Mouse (Mus musculus) kidney, embryonic 15.5 days (tissue): ENCODE results near the gene Aqp3. TPM values are rescaled to one million over a fixed set of nuclear protein-coding genes. Genes with fewer than 3 reads are reported as not detected.
"Not testable (repeated sequence)": the region's sequence is repeated elsewhere in the genome, so short reads cannot be mapped to it uniquely, and the experiment has no call there.

Experiments
- ATAC-seq: fragments of 200-750 bp; cut with Nextera tagmentation; replicated peaks from 2 replicates; pipeline ENCODE4 v1.8.0; 2017; ENCODE audit warnings: moderate TSS enrichment; ENCODE audit not compliant: low FRiP score
- H3K27ac ChIP-seq: fragments of 300-500 bp; sonication (generic); 2 replicates; pipeline ENCODE4 v1.5.1; 2015; ENCODE audit warnings: mild to moderate bottlenecking, inconsistent platforms
- H3K27me3 ChIP-seq: fragments of 300-500 bp; sonication (generic); 2 replicates; pipeline ENCODE4 v1.6.1; 2015; ENCODE audit warnings: inconsistent platforms
- H3K36me3 ChIP-seq: fragments of 300-500 bp; sonication (generic); 2 replicates; pipeline ENCODE4 v1.6.1; 2015; ENCODE audit warnings: inconsistent platforms
- H3K4me1 ChIP-seq: fragments of 300-500 bp; sonication (generic); 2 replicates; pipeline ENCODE4 v1.6.1; 2015; ENCODE audit warnings: inconsistent platforms
- H3K4me2 ChIP-seq: fragments of 300-500 bp; sonication (generic); 2 replicates; pipeline ENCODE4 v1.6.1; 2015; ENCODE audit warnings: moderate library complexity, mild to moderate bottlenecking, inconsistent platforms
- H3K4me3 ChIP-seq: fragments of 300-500 bp; sonication (generic); replicated peaks from 2 replicates; pipeline ENCODE4 v1.5.1; 2015; ENCODE audit warnings: mild to moderate bottlenecking, inconsistent platforms
- H3K9ac ChIP-seq: fragments of 300-500 bp; sonication (generic); 2 replicates; pipeline ENCODE4 v1.6.1; 2015; ENCODE audit warnings: mild to moderate bottlenecking, inconsistent platforms
- H3K9me3 ChIP-seq: fragments of 300-500 bp; sonication (generic); replicated peaks from 2 replicates; pipeline ENCODE4 v1.6.1; 2016; ENCODE audit warnings: inconsistent platforms
- WGBS: fragments of 180-500 bp; shearing (Covaris S2); methylation state at CpG from one replicate; pipeline ENCODE4 v1.1.7; 2015; ENCODE audit warnings: mixed read lengths; 5-methylcytosine and 5-hydroxymethylcytosine counted together
- polyA plus RNA-seq: library from polyadenylated mRNA; unstranded; fragments of >200 nt; fragmentation: Nextera tagmentation; extraction: Ambion mirVana; gene quantifications from 2 replicates; pipeline ENCODE4 v1.2.1, GENCODE M21; 2015

Gene Aqp3
- polyA plus RNA-seq, 1 experiment from 2014 or later: 29.0 TPM

DNA sequence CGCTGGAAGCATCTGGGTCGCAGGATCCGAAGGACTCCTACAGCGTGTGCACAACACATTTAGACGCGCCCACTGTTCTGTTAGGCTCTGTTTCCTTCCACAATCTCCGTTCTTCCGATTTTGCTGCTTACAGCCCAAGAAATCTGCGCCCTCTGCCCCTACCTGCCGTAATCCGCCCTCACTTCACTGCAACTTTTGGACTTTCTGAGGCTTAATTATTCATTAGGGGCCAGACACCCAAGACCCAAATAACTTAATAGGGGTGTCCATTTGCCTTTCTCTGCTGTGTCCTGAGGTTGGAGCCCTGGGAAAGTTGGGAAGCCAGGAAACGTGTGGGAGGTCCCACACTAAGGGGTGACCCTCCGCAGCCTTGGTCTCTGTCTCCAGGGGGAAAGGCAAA lies 602 bp downstream of the Aqp3 start:
- H3K9me3 ChIP-seq: no peaks in the 10 kb centered on the region
- WGBS: 48% methylated on average over 13 of the region's 13 CpGs
- peaks cover 44% of the 10 kb centered on the region for H3K4me1 ChIP-seq
- 0 out of 2 replicates have a peak overlapping the region, but pooled peaks have one; percentile 34 for H3K27ac ChIP-seq
- H3K4me2 ChIP-seq: peak overlapping the region; percentile 92
- ATAC-seq: no peak
- peaks cover 23% of the 10 kb centered on the region for H3K27me3 ChIP-seq
- peak overlapping the region; percentile 18; the same call in 1 of the 2 replicates for H3K9ac ChIP-seq
- no peaks in the 10 kb centered on the region for H3K36me3 ChIP-seq
- peak overlapping the region; percentile 49 for H3K4me3 ChIP-seq

DNA sequence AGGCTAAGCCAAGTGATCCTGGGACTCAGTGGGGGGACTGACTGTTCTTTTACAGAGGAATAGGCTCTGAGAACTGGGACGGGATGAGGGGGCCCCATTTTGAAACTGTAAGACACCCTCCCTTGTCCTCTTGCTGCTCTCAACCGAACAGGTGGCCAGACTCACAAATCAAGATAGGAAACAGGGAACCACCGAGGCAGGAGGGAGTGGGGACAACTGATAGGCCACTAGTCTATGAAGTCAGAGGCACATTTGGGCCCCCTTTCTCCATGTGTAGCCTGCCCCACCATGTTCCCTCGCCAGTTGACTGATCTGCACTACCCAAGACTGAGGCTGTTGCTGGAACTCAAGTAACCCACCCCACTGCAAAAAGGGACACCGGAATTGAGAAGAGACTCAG lies 1.2 kb downstream of the Aqp3 start:
- ATAC-seq: no peak
- WGBS: 57% methylated on average over 5 of the region's 5 CpGs
- Histone ChIP-seq H3K27me3 (peaks cover 23% of the 10 kb centered on the region), H3K4me2 (peak overlapping the region; percentile 92), H3K9ac (no peak overlapping the region), H3K27ac (0 out of 2 replicates have a peak overlapping the region, but pooled peaks have one; percentile 34), H3K36me3 (no peaks in the 10 kb centered on the region), H3K4me3 (peak overlapping the region; percentile 49), H3K4me1 (peaks cover 48% of the 10 kb centered on the region), H3K9me3 (no peaks in the 10 kb centered on the region)

DNA sequence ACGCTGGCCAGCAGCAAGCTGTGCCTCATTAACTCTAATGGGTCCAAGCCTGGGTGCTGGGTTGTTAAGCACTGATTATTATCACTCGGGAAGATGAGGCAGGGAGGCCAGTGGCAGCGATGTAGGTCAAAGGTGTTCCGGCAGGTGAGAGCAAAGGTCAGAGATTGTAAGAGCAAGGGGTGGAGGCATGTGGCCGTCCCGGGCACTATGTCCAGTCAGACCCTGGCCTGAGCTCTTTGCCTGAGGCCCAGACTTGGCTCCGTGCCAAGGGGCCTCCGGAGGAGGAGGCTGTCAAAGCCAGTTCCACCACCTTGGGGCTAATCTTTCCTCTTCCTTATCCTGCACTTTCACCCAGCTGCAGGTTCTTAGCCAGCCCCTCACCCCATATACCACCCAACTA lies 1.8 kb downstream of the Aqp3 start:
- peak overlapping the region; percentile 34; the same call in 1 of the 2 replicates for H3K27ac ChIP-seq
- H3K4me2 ChIP-seq: peak overlapping the region; percentile 92
- H3K4me1 ChIP-seq: peaks cover 54% of the 10 kb centered on the region
- no peaks in the 10 kb centered on the region for H3K36me3 ChIP-seq
- H3K9me3 ChIP-seq: no peaks in the 10 kb centered on the region
- 0 out of 2 replicates have a peak, but pooled peaks have one; percentile 15 for ATAC-seq
- H3K4me3 ChIP-seq: peak overlapping the region; percentile 49
- 21% methylated on average over 8 of the region's 8 CpGs for WGBS
- no peak overlapping the region for H3K9ac ChIP-seq
- H3K27me3 ChIP-seq: peaks cover 23% of the 10 kb centered on the region

DNA sequence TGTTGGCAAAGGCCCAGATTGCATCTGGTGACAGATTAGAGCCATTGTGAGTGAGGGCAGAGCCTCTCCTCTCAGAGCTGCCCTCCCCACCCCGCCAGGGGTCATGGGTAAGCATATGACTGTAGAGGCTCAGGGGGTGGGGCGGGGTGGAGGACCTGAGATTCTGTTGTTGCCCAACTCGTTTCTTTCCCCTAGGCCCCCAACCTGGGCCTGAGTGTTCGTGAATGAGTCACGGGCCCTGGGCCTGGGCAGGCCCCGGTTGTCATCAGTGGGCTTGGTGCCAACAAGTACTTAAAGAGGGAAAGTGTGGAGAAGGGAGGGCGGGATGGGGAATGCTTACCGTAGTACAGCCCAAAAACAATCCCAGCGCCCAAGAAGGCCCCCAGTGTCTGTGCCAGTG lies 3.6 kb downstream of the Aqp3 start:
- Histone ChIP-seq H3K9me3 (no peaks in the 10 kb centered on the region), H3K27me3 (peaks cover 20% of the 10 kb centered on the region), H3K4me2 (no peak overlapping the region), H3K4me1 (peaks cover 70% of the 10 kb centered on the region), H3K36me3 (no peaks in the 10 kb centered on the region), H3K27ac (no peak overlapping the region), H3K9ac (no peak overlapping the region), H3K4me3 (no peak overlapping the region)
- no peak for ATAC-seq
- WGBS: 76% methylated on average over 9 of the region's 9 CpGs

DNA sequence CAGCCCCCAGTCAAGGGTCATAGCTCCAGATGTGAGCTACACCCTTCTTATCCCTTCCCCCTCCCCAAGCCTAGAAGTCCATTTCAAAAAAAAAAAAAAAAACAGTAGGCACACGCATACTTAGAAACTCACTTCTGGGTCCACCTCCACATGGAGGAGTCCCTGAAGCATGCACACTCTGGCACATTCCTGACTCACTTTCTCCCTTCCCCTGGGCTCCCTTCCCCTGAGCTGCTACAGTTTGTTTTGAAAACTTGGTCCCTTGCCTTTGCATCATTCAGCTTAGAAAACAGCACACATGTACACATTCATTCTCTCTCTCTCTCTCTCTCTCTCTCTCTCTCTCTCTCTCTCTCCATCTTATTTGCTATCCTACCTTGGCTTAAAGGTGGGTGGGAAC lies 5.0 kb downstream of the Aqp3 start:
- 39% methylated on average over 1 of the region's 1 CpGs for WGBS
- no peak for ATAC-seq
- H3K27me3 ChIP-seq: peaks cover 13% of the 10 kb centered on the region; the same call in 1 of the 2 replicates
- no peaks in the 10 kb centered on the region for H3K9me3 ChIP-seq
- H3K9ac ChIP-seq: no peak overlapping the region
- H3K36me3 ChIP-seq: no peaks in the 10 kb centered on the region
- H3K4me3 ChIP-seq: no peak overlapping the region
- no peak overlapping the region for H3K27ac ChIP-seq
- peaks cover 67% of the 10 kb centered on the region for H3K4me1 ChIP-seq
- no peak overlapping the region for H3K4me2 ChIP-seq

DNA sequence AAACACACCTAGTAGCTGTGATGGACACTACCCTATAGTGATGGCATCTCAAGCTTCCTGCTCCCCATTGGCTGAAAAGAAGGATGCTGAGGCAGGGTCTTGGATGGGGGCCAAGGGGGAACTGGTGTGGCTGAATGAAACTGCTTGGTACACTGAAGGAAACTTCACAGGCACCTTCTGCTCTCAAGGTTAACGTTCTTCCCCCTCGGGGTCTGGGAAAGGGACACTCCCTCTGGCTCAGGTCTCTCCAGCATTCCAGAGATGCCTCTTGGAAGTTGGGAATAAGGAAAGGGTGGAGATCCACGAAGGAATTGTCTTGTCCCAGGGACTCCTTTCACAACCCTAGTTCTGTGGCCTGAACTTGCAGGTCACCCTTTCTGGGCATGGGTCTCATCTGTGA lies 6.6 kb downstream of the Aqp3 start:
- no peak overlapping the region for H3K4me2 ChIP-seq
- H3K27me3 ChIP-seq: 0 out of 2 replicates have a peak, but pooled peaks cover 2% of the 10 kb centered on the region
- H3K36me3 ChIP-seq: no peaks in the 10 kb centered on the region
- 30% methylated on average over 3 of the region's 3 CpGs for WGBS
- H3K27ac ChIP-seq: no peak overlapping the region
- no peaks in the 10 kb centered on the region for H3K9me3 ChIP-seq
- H3K4me1 ChIP-seq: peaks cover 58% of the 10 kb centered on the region
- no peak for ATAC-seq
- no peak overlapping the region for H3K4me3 ChIP-seq
- no peak overlapping the region for H3K9ac ChIP-seq

DNA sequence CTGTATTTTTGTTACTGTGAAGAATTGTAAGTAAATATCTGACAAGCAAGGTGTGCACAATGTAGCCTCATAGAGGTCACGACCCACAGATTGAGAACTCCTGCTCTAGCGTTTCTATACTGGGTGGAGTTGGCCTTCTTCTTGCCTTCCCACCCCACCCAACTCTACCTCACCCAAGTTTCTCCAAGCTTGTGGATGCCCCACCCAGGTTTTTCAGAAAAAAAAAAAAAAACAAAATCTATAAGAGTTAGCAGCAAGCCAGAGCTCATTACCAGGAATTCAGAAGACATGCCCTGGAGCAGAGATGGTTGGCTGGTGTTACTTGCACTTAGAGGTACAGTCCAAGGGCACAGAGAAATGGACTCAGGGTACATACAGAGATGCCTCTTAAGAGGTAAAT lies 8.3 kb downstream of the Aqp3 start:
- H3K36me3 ChIP-seq: no peaks in the 10 kb centered on the region
- H3K9ac ChIP-seq: no peak overlapping the region
- H3K4me3 ChIP-seq: no peak overlapping the region
- 0 out of 2 replicates have a peak overlapping the region, but pooled peaks have one; percentile 37 for H3K27ac ChIP-seq
- H3K27me3 ChIP-seq: no peaks in the 10 kb centered on the region
- WGBS: 61% methylated on average over 2 of the region's 2 CpGs
- no peak for ATAC-seq
- peaks cover 49% of the 10 kb centered on the region for H3K4me1 ChIP-seq
- no peak overlapping the region for H3K4me2 ChIP-seq
- no peaks in the 10 kb centered on the region for H3K9me3 ChIP-seq

DNA sequence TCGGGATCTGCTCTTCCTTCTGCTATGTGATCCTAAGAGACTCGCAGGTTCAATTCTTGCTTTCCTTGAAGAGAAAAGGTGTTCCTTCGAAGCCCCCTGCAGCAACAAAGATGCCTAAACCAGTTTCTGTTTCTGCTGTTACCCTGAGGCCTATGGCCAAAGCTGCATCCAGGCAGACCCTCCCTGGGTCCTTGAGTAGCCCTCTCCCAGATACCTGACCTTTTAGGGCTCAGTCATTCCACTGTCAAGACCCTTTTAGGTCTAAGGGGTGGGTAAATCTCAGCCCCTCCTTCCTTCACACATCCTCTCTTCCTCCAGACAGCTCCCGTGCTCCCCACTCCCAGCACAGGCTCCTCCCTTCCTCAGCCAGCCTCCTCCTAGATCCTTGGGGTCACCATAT lies 8.8 kb downstream of the Aqp3 start:
- no peaks in the 10 kb centered on the region for H3K36me3 ChIP-seq
- no peak overlapping the region for H3K4me3 ChIP-seq
- no peaks in the 10 kb centered on the region for H3K27me3 ChIP-seq
- peaks cover 44% of the 10 kb centered on the region for H3K4me1 ChIP-seq
- no peaks in the 10 kb centered on the region for H3K9me3 ChIP-seq
- H3K27ac ChIP-seq: no peak overlapping the region
- no peak overlapping the region for H3K4me2 ChIP-seq
- 81% methylated on average over 4 of the region's 4 CpGs for WGBS
- ATAC-seq: no peak
- no peak overlapping the region for H3K9ac ChIP-seq

DNA sequence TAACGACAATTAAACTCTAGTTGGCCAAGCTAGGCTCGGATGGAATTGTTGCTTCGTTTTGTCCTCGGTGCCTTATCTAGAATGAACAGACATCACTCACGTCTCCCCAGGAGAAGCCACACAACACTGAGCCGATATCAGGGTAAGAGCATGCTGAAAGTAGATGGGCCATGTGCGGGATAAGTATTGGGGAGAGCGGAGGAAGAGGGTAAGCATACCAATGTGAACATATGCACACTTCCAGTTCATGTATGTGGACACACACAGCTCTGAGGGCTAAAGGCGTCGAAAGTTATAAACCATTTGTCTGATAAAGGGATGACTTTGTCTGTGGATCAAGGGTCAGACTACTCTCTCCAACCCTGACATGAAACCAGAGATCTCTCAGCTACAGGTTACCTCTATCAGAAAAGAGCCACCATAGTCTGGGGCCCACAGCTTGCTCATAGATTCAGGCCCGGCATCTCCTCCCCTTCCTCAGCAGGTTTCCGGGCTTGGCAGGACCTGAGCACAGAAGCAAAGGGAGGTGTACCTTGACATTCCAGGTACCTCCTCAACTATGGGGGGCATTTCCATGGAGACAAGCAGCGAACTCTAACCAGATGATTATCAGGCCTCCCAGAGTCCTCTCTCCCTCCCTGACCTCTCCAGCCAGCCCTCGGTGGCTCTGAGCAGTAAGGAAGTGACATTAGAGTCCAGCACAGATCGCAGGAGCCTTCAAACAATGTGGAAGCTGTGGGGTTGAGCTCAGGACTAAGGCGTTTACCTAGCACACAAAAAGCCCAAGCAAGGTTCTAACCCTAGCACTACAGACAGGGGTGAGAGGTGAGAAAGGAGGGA lies 10.3 kb downstream of the Aqp3 start:
- Histone ChIP-seq H3K9ac (no peak overlapping the region), H3K4me3 (no peak overlapping the region), H3K4me1 (peaks cover 38% of the 10 kb centered on the region), H3K36me3 (no peaks in the 10 kb centered on the region), H3K9me3 (no peaks in the 10 kb centered on the region), H3K27ac (peak overlapping the region; percentile 6; the same call in 1 of the 2 replicates), H3K4me2 (no peak overlapping the region), H3K27me3 (no peaks in the 10 kb centered on the region)
- 78% methylated on average over 16 of the region's 16 CpGs for WGBS
- peak; percentile 61 for ATAC-seq

DNA sequence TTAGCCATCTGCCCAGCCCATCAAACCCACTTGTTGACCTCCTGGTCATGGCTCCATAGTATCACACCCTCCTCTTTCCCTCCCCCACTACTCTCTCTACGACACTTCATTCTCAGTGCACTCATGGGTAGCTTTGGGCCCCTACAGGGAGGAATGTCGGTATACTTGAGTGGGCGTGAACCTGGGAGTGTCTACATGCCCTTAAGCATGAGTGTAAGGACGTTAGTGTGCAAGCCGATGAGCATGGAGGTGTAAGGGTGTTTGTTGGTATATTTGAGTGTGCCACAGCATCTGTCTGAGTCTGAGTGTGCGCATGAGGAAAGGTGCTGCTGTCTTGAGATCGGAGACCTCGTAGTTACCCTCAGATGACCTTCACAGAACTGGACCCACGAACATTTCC lies 11.0 kb downstream of the Aqp3 start:
- no peak; the same call in 1 of the 2 replicates for ATAC-seq
- Histone ChIP-seq H3K4me2 (no peak overlapping the region), H3K4me1 (peaks cover 36% of the 10 kb centered on the region), H3K4me3 (no peak overlapping the region), H3K27ac (no peak overlapping the region), H3K27me3 (no peaks in the 10 kb centered on the region), H3K9ac (no peak overlapping the region), H3K9me3 (no peaks in the 10 kb centered on the region), H3K36me3 (no peaks in the 10 kb centered on the region)
- 62% methylated on average over 9 of the region's 9 CpGs for WGBS

DNA sequence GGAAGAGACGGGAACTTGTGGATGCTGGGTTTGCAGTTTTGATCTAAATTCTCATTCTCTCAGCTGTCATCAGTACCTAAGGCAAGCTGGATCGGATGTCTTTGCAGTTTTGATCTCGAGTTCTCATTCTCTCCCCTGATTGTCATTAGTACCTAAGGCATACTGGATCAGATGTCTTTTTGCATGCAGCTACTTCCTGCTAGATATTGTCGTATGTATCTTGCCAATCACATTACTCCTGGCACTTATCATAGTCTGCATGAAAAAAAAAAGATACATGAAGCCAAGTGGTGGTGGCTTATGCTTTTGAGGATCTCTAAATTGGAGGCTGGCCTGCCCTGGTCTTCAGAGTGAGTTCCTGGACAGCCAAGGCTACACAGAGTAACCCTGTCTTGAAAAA lies 13.2 kb downstream of the Aqp3 start:
- no peak overlapping the region for H3K4me2 ChIP-seq
- H3K36me3 ChIP-seq: no peaks in the 10 kb centered on the region
- 83% methylated on average over 4 of the region's 4 CpGs for WGBS
- H3K27me3 ChIP-seq: no peaks in the 10 kb centered on the region
- no peaks in the 10 kb centered on the region for H3K9me3 ChIP-seq
- peaks cover 15% of the 10 kb centered on the region for H3K4me1 ChIP-seq
- H3K9ac ChIP-seq: no peak overlapping the region
- ATAC-seq: no peak
- no peak overlapping the region for H3K4me3 ChIP-seq
- no peak overlapping the region for H3K27ac ChIP-seq

DNA sequence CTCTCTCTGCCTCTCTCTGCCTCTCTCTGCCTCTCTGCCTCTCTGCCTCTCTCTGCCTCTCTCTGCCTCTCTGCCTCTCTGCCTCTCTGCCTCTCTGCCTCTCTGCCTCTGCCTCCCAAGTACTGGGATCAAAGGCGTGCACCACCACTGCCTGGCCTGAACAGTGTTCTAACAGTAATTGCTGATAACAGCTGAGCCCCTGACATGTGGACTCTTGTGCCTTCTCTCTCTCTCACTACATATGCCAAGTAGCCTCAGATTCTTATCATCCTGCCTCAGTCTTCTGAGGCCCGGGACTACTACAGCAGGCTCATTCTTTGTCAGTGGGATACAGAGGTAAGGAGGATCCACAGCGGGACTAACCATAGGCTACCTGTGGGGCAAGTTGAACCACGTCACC lies 15.2 kb downstream of the Aqp3 start:
- H3K9me3 ChIP-seq, H3K36me3 ChIP-seq, H3K9ac ChIP-seq, ATAC-seq, H3K27ac ChIP-seq, H3K27me3 ChIP-seq, H3K4me3 ChIP-seq, H3K4me2 ChIP-seq: not testable (repeated sequence)
- peaks cover 13% of the 10 kb centered on the region for H3K4me1 ChIP-seq
- 68% methylated on average over 4 of the region's 4 CpGs for WGBS
